Mouse (Mus musculus): ENCODE measurements around the gene Ugt2b1. TPM values are rescaled to one million over a fixed set of nuclear protein-coding genes. Genes with fewer than 3 reads are reported as not detected.

Gene Ugt2b1
- polyA plus RNA-seq, 1 experiment from 2014 or later, result not detected

Other genes with a start within 250 kb of the Ugt2b1 start
- gene Tmprss11e, start 180.7 kb downstream of the Ugt2b1 start, polyA plus RNA-seq (2014; fragmentation: Nextera tagmentation; extraction: Ambion mirVana), result not detected in 2 replicates
- 53.3 and 57.5 TPM in 2 replicates for gene Ythdc1, start 122.3 kb downstream of the Ugt2b1 start, polyA plus RNA-seq (2014; fragmentation: Nextera tagmentation; extraction: Ambion mirVana)
- gene Ugt2b34, start 19.6 kb downstream of the Ugt2b1 start, polyA plus RNA-seq (2014; fragmentation: Nextera tagmentation; extraction: Ambion mirVana), result not detected in 2 replicates
- not detected in 2 replicates for gene Ugt2b35, start 74.3 kb upstream of the Ugt2b1 start, polyA plus RNA-seq (2014; fragmentation: Nextera tagmentation; extraction: Ambion mirVana)
- not detected in 2 replicates for gene Ugt2b36, start 166.0 kb upstream of the Ugt2b1 start, polyA plus RNA-seq (2014; fragmentation: Nextera tagmentation; extraction: Ambion mirVana)
- not detected in 2 replicates for gene Ugt2b5, start 213.8 kb upstream of the Ugt2b1 start, polyA plus RNA-seq (2014; fragmentation: Nextera tagmentation; extraction: Ambion mirVana)

All from embryonic facial prominence, embryonic 11.5 days (tissue).